In the genomic region with DNA sequence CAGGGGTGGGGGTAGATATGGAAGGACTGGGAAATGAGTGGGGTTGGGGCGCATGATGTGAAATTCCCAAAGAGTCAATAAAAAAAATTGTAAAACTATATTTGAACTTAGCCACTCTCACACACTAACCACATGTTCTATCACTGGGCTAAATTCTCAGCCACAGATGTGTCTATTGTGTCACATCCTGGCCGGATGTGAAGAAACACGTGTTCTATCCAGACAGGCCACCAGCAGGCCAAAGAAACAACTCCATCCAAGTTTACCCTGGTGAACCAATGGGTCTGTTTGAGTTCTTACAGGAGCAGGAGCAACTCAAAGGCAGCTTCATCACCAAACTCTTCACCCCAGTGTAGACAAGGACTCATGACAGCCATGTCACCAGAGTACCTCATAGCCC, we compare ENCODE assay signal across 20 mouse cellular contexts. TPM values are rescaled to one million over a fixed set of nuclear protein-coding genes. Genes with fewer than 3 reads are reported as not detected.
A peak's percentile ranks its signal among the peaks of the same experiment; 100 is the strongest.
DNase-seq lines count a peak whose midpoint lies in the region; ATAC-seq and TF ChIP-seq lines count a peak whose summit lies in the region.
"Had no signal": no experiment of that assay in that cellular context is flagged by ENCODE, and none has a peak within 500 bp of the region (broad histone marks: within the 10 kb centered on the region; RNA-seq: fewer than 3 reads in every experiment).

No protein-coding gene starts in this region.

- H3K9me3 ChIP-seq in liver, postnatal 0 days (ENCODE audit: low read length), result no peaks in the 10 kb centered on the region
- no peaks in the 10 kb centered on the region for H3K9me3 ChIP-seq in liver, embryonic 11.5 days (ENCODE audit: control insufficient read depth, low read length)
- H3K9me3 ChIP-seq in midbrain, embryonic 14.5 days (ENCODE audit: control insufficient read depth, low read length), result no peaks in the 10 kb centered on the region
- H3K9me3 ChIP-seq in hindbrain, postnatal 0 days (ENCODE audit: low read length), result no peaks in the 10 kb centered on the region
- H3K9me3 ChIP-seq: embryonic facial prominence, embryonic 15.5 days; forebrain, embryonic 10.5 days; heart, embryonic 12.5 days; hindbrain, embryonic 10.5 days had no signal

- TF ChIP-seq CTCF in liver, postnatal 0 days (IDR thresholded peaks at IDR 0.05; ENCODE audit: low read depth), result no peak
- no peak for TF ChIP-seq CTCF in hindbrain, postnatal 0 days (IDR thresholded peaks at IDR 0.05; ENCODE audit: low read depth)

- WGBS in liver, postnatal 0 days (ENCODE audit: insufficient replicate concordance), result 45% methylated on average over 3 of the region's 3 CpGs
- WGBS in liver, embryonic 11.5 days, result 65% methylated on average over 3 of the region's 3 CpGs
- WGBS in midbrain, embryonic 14.5 days, result 86% methylated on average over 3 of the region's 3 CpGs
- 72% methylated on average over 3 of the region's 3 CpGs for WGBS in hindbrain, postnatal 0 days

- no peak for ATAC-seq in liver, postnatal 0 days
- no peak for ATAC-seq in liver, embryonic 11.5 days (replicated peaks; ENCODE audit: low FRiP score)
- ATAC-seq in common myeloid progenitor, adult 5-6 weeks (replicated peaks; ENCODE audit: low read depth, poor library complexity, severe bottlenecking), result peak; percentile 30; the same call in 1 of the 2 replicates
- peak; percentile 59 for ATAC-seq in megakaryocyte progenitor cell, adult 5-6 weeks (replicated peaks; ENCODE audit: poor library complexity)
- ATAC-seq in midbrain, embryonic 14.5 days (ENCODE audit: low FRiP score, low TSS enrichment), result no peak
- no peak for ATAC-seq in hindbrain, postnatal 0 days
- ATAC-seq: forebrain, embryonic 14.5 days; inflammation-experienced regulatory T-cells, adult 6 months had no signal

- H3K4me3 ChIP-seq in liver, postnatal 0 days (ENCODE audit: low read depth, low read length), result no peak overlapping the region
- no peak overlapping the region for H3K4me3 ChIP-seq in liver, embryonic 11.5 days (ENCODE audit: low read depth, low read length)
- no peak overlapping the region for H3K4me3 ChIP-seq in midbrain, embryonic 14.5 days (replicated peaks; ENCODE audit: low read depth, low read length)
- no peak overlapping the region for H3K4me3 ChIP-seq in hindbrain, postnatal 0 days (ENCODE audit: low read length)
- H3K4me3 ChIP-seq: embryonic facial prominence, embryonic 15.5 days; erythroblast, embryonic 14.5 days; forebrain, embryonic 10.5 days; heart, embryonic 12.5 days; hindbrain, embryonic 10.5 days had no signal

- peaks cover 2% of the 10 kb centered on the region; the same call in 1 of the 2 replicates for H3K4me1 ChIP-seq in liver, postnatal 0 days (ENCODE audit: insufficient read depth)
- no peaks in the 10 kb centered on the region for H3K4me1 ChIP-seq in liver, embryonic 11.5 days (replicated peaks; ENCODE audit: control insufficient read depth, insufficient read depth, low read length)
- H3K4me1 ChIP-seq in midbrain, embryonic 14.5 days (ENCODE audit: control insufficient read depth, insufficient read depth, low read length), result 0 out of 2 replicates have a peak, but pooled peaks cover 2% of the 10 kb centered on the region
- H3K4me1 ChIP-seq in hindbrain, postnatal 0 days (ENCODE audit: insufficient read depth, low read length), result no peaks in the 10 kb centered on the region
- H3K4me1 ChIP-seq: heart, embryonic 12.5 days had no signal

- H3K36me3 ChIP-seq in liver, postnatal 0 days (replicated peaks; ENCODE audit: insufficient read depth, low read length), result no peaks in the 10 kb centered on the region
- H3K36me3 ChIP-seq in liver, embryonic 11.5 days (ENCODE audit: control insufficient read depth, insufficient read depth, low read length), result no peaks in the 10 kb centered on the region
- H3K36me3 ChIP-seq in midbrain, embryonic 14.5 days (ENCODE audit: control insufficient read depth, insufficient read depth, low read length), result no peaks in the 10 kb centered on the region
- no peaks in the 10 kb centered on the region for H3K36me3 ChIP-seq in hindbrain, postnatal 0 days (ENCODE audit: insufficient read depth, low read length)
- H3K36me3 ChIP-seq: embryonic facial prominence, embryonic 15.5 days; forebrain, embryonic 10.5 days; heart, embryonic 12.5 days; hindbrain, embryonic 10.5 days had no signal

- H3K27me3 ChIP-seq in liver, postnatal 0 days (ENCODE audit: insufficient read depth, low read length), result no peaks in the 10 kb centered on the region
- H3K27me3 ChIP-seq in liver, embryonic 11.5 days (replicated peaks; ENCODE audit: control insufficient read depth, insufficient read depth, low read length), result no peaks in the 10 kb centered on the region
- H3K27me3 ChIP-seq in midbrain, embryonic 14.5 days (ENCODE audit: control insufficient read depth, insufficient read depth, low read length), result no peaks in the 10 kb centered on the region
- H3K27me3 ChIP-seq in hindbrain, postnatal 0 days (ENCODE audit: insufficient read depth, low read length), result no peaks in the 10 kb centered on the region
- H3K27me3 ChIP-seq: embryonic facial prominence, embryonic 15.5 days; heart, embryonic 12.5 days had no signal

- no peak overlapping the region for H3K27ac ChIP-seq in liver, postnatal 0 days (ENCODE audit: low read depth)
- no peak overlapping the region for H3K27ac ChIP-seq in liver, embryonic 11.5 days (ENCODE audit: low read depth, low read length)
- no peak overlapping the region for H3K27ac ChIP-seq in midbrain, embryonic 14.5 days (replicated peaks; ENCODE audit: low read depth, low read length)
- H3K27ac ChIP-seq in hindbrain, postnatal 0 days, result no peak overlapping the region
- H3K27ac ChIP-seq: embryonic facial prominence, embryonic 15.5 days; forebrain, embryonic 10.5 days; hindbrain, embryonic 10.5 days; hindbrain, embryonic 14.5 days had no signal

- DNase-seq in liver, postnatal 0 days, result peak; percentile 26
- DNase-seq in liver, embryonic 11.5 days (ENCODE audit: low spot score), result no peak
- no peak for DNase-seq in midbrain, embryonic 14.5 days
- no peak for DNase-seq in hindbrain, postnatal 0 days (ENCODE audit: low spot score)
- DNase-seq in T-cell, adult 2 months (ENCODE audit: low spot score), result no peak
- DNase-seq: adrenal gland, postnatal 25 days; cerebellum, adult 18-20 months; cerebellum, adult 9-11 months; embryo, embryonic 11 days; gastrocnemius, postnatal 10 days had no signal

- no peak for TF ChIP-seq EP300 in liver, postnatal 0 days (IDR thresholded peaks at IDR 0.05; ENCODE audit: low read depth)

- no peak overlapping the region for H3K9ac ChIP-seq in liver, postnatal 0 days (replicated peaks)
- H3K9ac ChIP-seq in liver, embryonic 11.5 days (ENCODE audit: low read depth, low read length), result no peak overlapping the region
- no peak overlapping the region for H3K9ac ChIP-seq in midbrain, embryonic 14.5 days (replicated peaks; ENCODE audit: low read length)
- H3K9ac ChIP-seq in hindbrain, postnatal 0 days (replicated peaks; ENCODE audit: low read length), result no peak overlapping the region
- H3K9ac ChIP-seq: embryonic facial prominence, embryonic 15.5 days; heart, embryonic 12.5 days; hindbrain, embryonic 14.5 days had no signal

- H3K4me2 ChIP-seq in liver, postnatal 0 days (ENCODE audit: low read depth, low read length), result no peak overlapping the region
- no peak overlapping the region for H3K4me2 ChIP-seq in liver, embryonic 11.5 days
- no peak overlapping the region for H3K4me2 ChIP-seq in midbrain, embryonic 14.5 days (ENCODE audit: low read length)
- no peak overlapping the region for H3K4me2 ChIP-seq in hindbrain, postnatal 0 days (ENCODE audit: low read depth, low read length)
- H3K4me2 ChIP-seq: embryonic facial prominence, embryonic 15.5 days; heart, embryonic 12.5 days; hindbrain, embryonic 14.5 days had no signal

RNA-seq across cellular contexts. Expression of gene Fastkd1, which starts 3.2 kb away (rescaled TPM):
- polyA plus RNA-seq in liver, postnatal 0 days (2015; fragmentation: Nextera tagmentation; extraction: Ambion mirVana), result 6.3 and 6.6 TPM in 2 replicates
- 16.0 and 17.0 TPM in 2 replicates for polyA plus RNA-seq in liver, embryonic 11.5 days (2014; fragmentation: Nextera tagmentation; extraction: Ambion mirVana)
- 17.8 and 20.9 TPM in 2 replicates for total RNA-seq in common myeloid progenitor, adult 5-6 weeks (2017)
- 21.3 and 21.8 TPM in 2 replicates for total RNA-seq in megakaryocyte progenitor cell, adult 5-6 weeks (2015)
- total RNA-seq in megakaryocyte progenitor cell, adult 5-6 weeks (2017), result 16.7 and 17.0 TPM in 2 replicates
- 15.7 and 20.1 TPM in 2 replicates for polyA plus RNA-seq in midbrain, embryonic 14.5 days (2014; fragmentation: Nextera tagmentation; extraction: Ambion mirVana)
- total RNA-seq in hindbrain, postnatal 0 days (2014; rRNA removed), result 17.1 and 18.1 TPM in 2 replicates
- 10.8 and 12.3 TPM in 2 replicates for polyA plus RNA-seq in hindbrain, postnatal 0 days (2015; fragmentation: Nextera tagmentation; extraction: Ambion mirVana)
- polyA plus RNA-seq: erythroblast, embryonic 14.5 days had no signal

RNA-seq across cellular contexts. Expression of gene Ppig, which starts 5.9 kb away (rescaled TPM):
- polyA plus RNA-seq in liver, postnatal 0 days (2015; fragmentation: Nextera tagmentation; extraction: Ambion mirVana), result 55.8 and 59.6 TPM in 2 replicates
- polyA plus RNA-seq in liver, embryonic 11.5 days (2014; fragmentation: Nextera tagmentation; extraction: Ambion mirVana), result 98.3 and 110 TPM in 2 replicates
- 86.4 and 117 TPM in 2 replicates for total RNA-seq in common myeloid progenitor, adult 5-6 weeks (2017)
- 136 and 142 TPM in 2 replicates for total RNA-seq in megakaryocyte progenitor cell, adult 5-6 weeks (2015)
- 70.5 and 131 TPM in 2 replicates for total RNA-seq in megakaryocyte progenitor cell, adult 5-6 weeks (2017)
- 91.2 and 95.9 TPM in 2 replicates for polyA plus RNA-seq in midbrain, embryonic 14.5 days (2014; fragmentation: Nextera tagmentation; extraction: Ambion mirVana)
- total RNA-seq in hindbrain, postnatal 0 days (2014; rRNA removed), result 9.9 and 11.3 TPM in 2 replicates
- 125 and 139 TPM in 2 replicates for polyA plus RNA-seq in hindbrain, postnatal 0 days (2015; fragmentation: Nextera tagmentation; extraction: Ambion mirVana)

RNA-seq across cellular contexts. Expression of gene Klhl41, which starts 46.6 kb away (rescaled TPM):
- polyA plus RNA-seq in liver, postnatal 0 days (2015; fragmentation: Nextera tagmentation; extraction: Ambion mirVana), result 0.11 and 0.54 TPM in 2 replicates
- 0.22 and 0.75 TPM in 2 replicates for polyA plus RNA-seq in liver, embryonic 11.5 days (2014; fragmentation: Nextera tagmentation; extraction: Ambion mirVana)
- total RNA-seq in common myeloid progenitor, adult 5-6 weeks (2017), result not detected in 2 replicates
- not detected in 2 replicates for total RNA-seq in megakaryocyte progenitor cell, adult 5-6 weeks (2015)
- 0.07 TPM in 1 of 2 replicates, not detected in the other for total RNA-seq in megakaryocyte progenitor cell, adult 5-6 weeks (2017)
- polyA plus RNA-seq in midbrain, embryonic 14.5 days (2014; fragmentation: Nextera tagmentation; extraction: Ambion mirVana), result 0.11 and 0.21 TPM in 2 replicates
- 1.3 TPM in 1 of 2 replicates, not detected in the other for total RNA-seq in hindbrain, postnatal 0 days (2014; rRNA removed)
- 0.05 and 0.09 TPM in 2 replicates for polyA plus RNA-seq in hindbrain, postnatal 0 days (2015; fragmentation: Nextera tagmentation; extraction: Ambion mirVana)
- polyA plus RNA-seq: erythroblast, embryonic 14.5 days; inflammation-experienced regulatory T-cells, adult 6 months had no signal

Comparison
In these comparisons a context has a peak if more than half of its experiments do, and no peak if none do; other contexts are left out.
1. ATAC-seq: peak in common myeloid progenitor, adult 5-6 weeks (single experiment) and megakaryocyte progenitor cell, adult 5-6 weeks (single experiment); none in liver, postnatal 0 days (single experiment), liver, embryonic 11.5 days (single experiment), midbrain, embryonic 14.5 days (single experiment) and hindbrain, postnatal 0 days (single experiment).